Mouse (Mus musculus) heart, postnatal 0 days (tissue): ENCODE data around the gene Peak1. TPM values are rescaled to one million over a fixed set of nuclear protein-coding genes. Genes with fewer than 3 reads are reported as not detected.

ENCODE experiments used
- ATAC-seq: fragments of 200-750 bp; cut with Nextera tagmentation; 2 replicates; pipeline ENCODE4 v1.8.0; 2017; ENCODE audit warnings: low read depth, moderate number of reproducible peaks, moderate library complexity; ENCODE audit not compliant: insufficient read depth
- DNase-seq: peaks from one replicate; pipeline ENCODE4 v3.0.0-alpha.2; 2016; ENCODE audit warnings: low spot score
- H3K27ac ChIP-seq: fragments of 300-500 bp; sonication (generic); 2 replicates; pipeline ENCODE4 v1.5.1; 2014; ENCODE audit warnings: low read depth, mild to moderate bottlenecking
- H3K27me3 ChIP-seq: fragments of 300-500 bp; sonication (generic); 2 replicates; pipeline ENCODE4 v1.6.1; 2014; ENCODE audit warnings: low read length, mixed read lengths; ENCODE audit not compliant: control insufficient read depth, insufficient read depth
- H3K36me3 ChIP-seq: fragments of 300-500 bp; sonication (generic); replicated peaks from 2 replicates; pipeline ENCODE4 v1.6.1; 2014; ENCODE audit warnings: low read length, mixed read lengths; ENCODE audit not compliant: control insufficient read depth, insufficient read depth
- H3K4me1 ChIP-seq: fragments of 300-500 bp; sonication (generic); 2 replicates; pipeline ENCODE4 v1.6.1; 2014; ENCODE audit warnings: antibody characterized with exemption; ENCODE audit not compliant: control insufficient read depth, insufficient read depth
- H3K4me2 ChIP-seq: fragments of 300-500 bp; sonication (generic); 2 replicates; pipeline ENCODE4 v1.6.1; 2014; ENCODE audit warnings: low read depth, mild to moderate bottlenecking, low read length, moderate library complexity
- H3K4me3 ChIP-seq: fragments of 300-500 bp; sonication (generic); 2 replicates; pipeline ENCODE4 v1.5.1; 2014; ENCODE audit warnings: low read depth, low read length
- H3K9ac ChIP-seq: fragments of 300-500 bp; sonication (generic); replicated peaks from 2 replicates; pipeline ENCODE4 v1.6.1; 2014; ENCODE audit warnings: low read depth, low read length, mixed read lengths
- H3K9me3 ChIP-seq: fragments of 300-500 bp; sonication (generic); replicated peaks from 2 replicates; pipeline ENCODE4 v1.6.1; 2016; ENCODE audit warnings: low read length; ENCODE audit not compliant: control insufficient read depth
- CTCF ChIP-seq: IDR thresholded peaks from 2 replicates; pipeline ENCODE4 v1.5.1; 2016; ENCODE audit warnings: antibody characterized with exemption, control low read depth, low read depth
- EP300 ChIP-seq: IDR thresholded peaks from 2 replicates; pipeline ENCODE4 v1.6.1; 2016; ENCODE audit warnings: antibody characterized with exemption, low read depth
- WGBS: fragments of 180-500 bp; shearing (Covaris S2); extraction: QIAGEN DNeasy Blood & Tissue Kit; methylation state at CpG from one replicate; pipeline ENCODE4 v1.1.7; 2014; 5-methylcytosine and 5-hydroxymethylcytosine counted together
- polyA plus RNA-seq: library from polyadenylated mRNA; unstranded; fragments of >200 nt; fragmentation: Nextera tagmentation; extraction: Ambion mirVana; gene quantifications from 2 replicates; pipeline ENCODE4 v1.2.1, GENCODE M21; 2015
- total RNA-seq: library from RNA; depleted of rRNA; stranded (reverse); fragments of >200 nt; gene quantifications from 2 replicates; pipeline ENCODE4 v1.2.3, GENCODE M21; 2014; ENCODE audit warnings: low replicate concordance

The Peak1 gene
- total and polyA plus RNA-seq, 2 experiments from 2014 or later: 8.1 to 19.7 TPM

GRCm38 (mm10) chr9:56271326-56272246, 146.3 kb downstream of the Peak1 start:
- Histone ChIP-seq H3K36me3 (no peaks in the 10 kb centered on the region), H3K4me1 (peaks cover 4% of the 10 kb centered on the region; the same call in 1 of the 2 replicates), H3K27ac (no peak overlapping the region), H3K27me3 (no peaks in the 10 kb centered on the region), H3K9ac (no peak overlapping the region), H3K4me2 (no peak overlapping the region), H3K4me3 (no peak overlapping the region), H3K9me3 (no peaks in the 10 kb centered on the region; the same call in 1 of the 2 replicates)
- no peak for ATAC-seq
- DNase-seq: no peak
- TF ChIP-seq EP300 (no peak), CTCF (no peak)
- whole genome bisulfite sequencing: 81% methylated on average over 21 of the region's 21 CpGs

DNA sequence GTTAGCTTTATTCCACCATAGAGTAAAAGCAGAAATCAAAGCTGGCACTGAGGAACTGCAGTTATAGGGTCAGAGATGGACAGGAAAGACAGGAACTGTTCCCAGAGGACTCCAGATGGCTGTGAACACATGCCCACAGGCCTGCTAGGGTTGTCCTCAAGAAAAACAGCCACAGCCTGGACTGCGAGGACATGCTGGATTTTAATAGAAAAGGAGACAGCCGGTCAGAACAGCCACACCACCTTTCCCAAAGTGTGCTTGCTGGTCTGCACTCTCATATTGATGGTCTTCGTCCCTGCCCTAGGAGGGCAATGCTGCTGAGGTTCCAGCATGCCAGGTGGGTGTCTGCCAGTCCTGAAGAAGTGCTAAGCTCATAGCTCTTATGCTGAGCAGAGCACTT, 148.8 kb downstream of the Peak1 start:
- H3K4me1 ChIP-seq: peaks cover 23% of the 10 kb centered on the region; the same call in 1 of the 2 replicates
- H3K9ac ChIP-seq: no peak overlapping the region
- H3K27ac ChIP-seq: no peak overlapping the region
- no peaks in the 10 kb centered on the region for H3K36me3 ChIP-seq
- H3K27me3 ChIP-seq: no peaks in the 10 kb centered on the region
- no peaks in the 10 kb centered on the region for H3K9me3 ChIP-seq
- DNase-seq: no peak
- 68% methylated on average over 3 of the region's 3 CpGs for WGBS
- no peak for ATAC-seq
- no peak overlapping the region for H3K4me3 ChIP-seq
- no peak overlapping the region for H3K4me2 ChIP-seq
- TF ChIP-seq EP300 (no peak), CTCF (no peak)

DNA sequence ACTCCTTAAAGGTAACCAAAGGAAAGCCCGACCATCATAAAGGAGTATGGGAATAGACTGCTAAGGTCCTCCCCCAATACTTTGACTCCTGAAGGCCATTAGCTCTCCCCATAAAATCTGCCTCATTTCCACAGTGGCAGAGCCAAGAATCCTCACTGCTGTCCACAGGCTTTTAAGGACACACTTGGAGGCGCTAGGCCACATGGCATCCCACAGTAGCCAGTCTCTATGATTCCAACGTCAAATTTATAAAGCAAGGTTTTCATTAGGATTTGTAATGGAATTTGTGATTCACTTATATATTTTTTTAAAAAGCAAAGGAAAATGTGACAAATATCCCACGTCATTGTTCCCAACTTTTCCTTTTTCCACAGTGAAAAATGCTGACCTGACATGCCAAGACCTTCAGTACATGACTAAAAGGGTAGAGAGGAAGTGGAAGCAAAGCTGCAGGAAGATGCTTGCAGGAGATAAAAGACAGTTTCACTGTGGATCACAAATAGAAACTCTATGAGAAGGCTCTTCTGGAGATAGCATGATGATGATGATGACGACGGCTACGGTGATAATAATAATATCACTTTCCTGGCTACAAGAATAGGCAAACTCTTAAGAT, 151.6 kb downstream of the Peak1 start:
- Histone ChIP-seq H3K4me1 (peaks cover 23% of the 10 kb centered on the region; the same call in 1 of the 2 replicates), H3K9ac (no peak overlapping the region), H3K9me3 (no peaks in the 10 kb centered on the region), H3K4me3 (no peak overlapping the region), H3K27ac (peak overlapping the region; percentile 66), H3K36me3 (no peaks in the 10 kb centered on the region), H3K4me2 (no peak overlapping the region), H3K27me3 (no peaks in the 10 kb centered on the region)
- ATAC-seq: no peak
- no peak for TF ChIP-seq CTCF
- TF ChIP-seq EP300: no peak
- 60% methylated on average over 7 of the region's 7 CpGs for WGBS
- no peak for DNase-seq

GRCm38 (mm10) chr9:56265460-56266199, 152.2 kb downstream of the Peak1 start:
- Histone ChIP-seq H3K9ac (no peak overlapping the region), H3K9me3 (peaks cover under 1% of the 10 kb centered on the region; the same call in 1 of the 2 replicates), H3K4me3 (no peak overlapping the region), H3K4me1 (peaks cover 23% of the 10 kb centered on the region; the same call in 1 of the 2 replicates), H3K27ac (peak overlapping the region; percentile 66), H3K36me3 (no peaks in the 10 kb centered on the region), H3K4me2 (no peak overlapping the region), H3K27me3 (no peaks in the 10 kb centered on the region)
- TF ChIP-seq EP300 (no peak), CTCF (no peak)
- no peak for DNase-seq
- peak; percentile 36; the same call in 1 of the 2 replicates for ATAC-seq
- 32% methylated on average over 5 of the region's 5 CpGs for WGBS

DNA sequence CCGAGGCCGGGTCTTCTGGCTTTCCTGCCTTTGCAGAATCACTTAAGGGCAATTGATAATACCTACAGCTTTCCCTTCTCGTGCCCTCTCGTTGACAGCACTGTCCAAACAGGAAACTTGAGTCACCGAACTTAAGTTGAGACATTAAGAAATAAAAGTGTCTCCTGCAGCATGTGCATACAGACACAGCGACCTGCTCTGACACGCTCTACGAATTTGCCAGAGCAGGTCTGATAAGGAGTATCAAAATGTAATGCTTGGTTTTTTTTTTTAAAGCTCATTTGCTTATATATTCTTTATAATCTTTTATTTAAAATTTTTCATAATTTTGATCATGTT, 152.9 kb downstream of the Peak1 start:
- TF ChIP-seq CTCF: no peak
- TF ChIP-seq EP300: no peak
- Histone ChIP-seq H3K4me3 (no peak overlapping the region), H3K4me2 (0 out of 2 replicates have a peak overlapping the region, but pooled peaks have one; percentile 8), H3K27ac (peak overlapping the region; percentile 4), H3K4me1 (peaks cover 23% of the 10 kb centered on the region; the same call in 1 of the 2 replicates), H3K9me3 (peaks cover 6% of the 10 kb centered on the region), H3K36me3 (no peaks in the 10 kb centered on the region), H3K9ac (no peak overlapping the region), H3K27me3 (no peaks in the 10 kb centered on the region)
- ATAC-seq: 0 out of 2 replicates have a peak, but pooled peaks have one; percentile 5
- DNase-seq: peak; percentile 44
- WGBS: 14% methylated on average over 8 of the region's 8 CpGs
